In the genomic region with DNA sequence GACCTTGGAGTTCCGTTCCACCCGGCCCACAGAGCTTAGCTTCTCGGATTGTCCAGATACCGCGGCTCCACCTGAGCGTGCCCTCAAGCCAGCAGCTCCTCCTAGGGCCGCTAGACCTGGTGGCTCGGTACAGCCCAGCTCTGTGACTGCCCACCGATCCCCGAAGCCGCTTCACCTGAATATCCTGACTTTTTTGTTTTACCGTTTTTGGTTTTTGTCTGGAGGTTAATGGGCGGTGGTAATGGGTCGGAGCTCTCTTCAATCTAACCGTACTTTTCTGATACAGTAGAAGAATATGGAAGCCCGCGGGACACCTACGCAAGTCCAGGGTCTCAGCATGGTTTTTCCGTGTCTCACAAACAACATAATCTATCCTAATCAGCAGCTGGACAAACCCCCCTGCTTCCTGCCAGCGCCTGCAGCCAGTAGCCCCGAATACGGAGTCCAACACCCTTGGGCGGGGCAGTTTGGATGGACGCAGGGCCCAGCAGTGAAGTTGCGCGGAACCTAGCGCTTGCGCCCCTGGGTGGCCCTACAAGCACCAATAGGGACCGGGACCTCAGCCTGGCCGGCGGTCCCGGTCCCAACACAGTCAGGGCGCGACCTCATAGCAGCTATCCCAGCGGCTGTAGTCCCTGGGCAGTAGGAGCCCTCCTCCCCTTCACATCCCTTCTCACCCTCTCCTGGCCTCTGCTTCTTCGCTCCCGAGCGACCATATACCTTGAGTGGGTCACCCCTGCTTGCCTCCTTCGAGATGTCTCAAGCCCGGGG, we compare ENCODE assay signal across 10 mouse cellular contexts. TPM values are rescaled to one million over a fixed set of nuclear protein-coding genes. Genes with fewer than 3 reads are reported as not detected.
DNase-seq lines count a peak whose midpoint lies in the region; ATAC-seq lines count a peak whose summit lies in the region.
"Had no signal": no experiment of that assay in that cellular context is flagged by ENCODE, and none has a peak within 500 bp of the region (broad histone marks: within the 10 kb centered on the region; RNA-seq: fewer than 3 reads in every experiment).

No protein-coding gene starts in this region.

- H3K4me1 ChIP-seq in heart, embryonic 14.5 days (ENCODE audit: control insufficient read depth in 2 of 2, insufficient read depth in 2 of 2, low read length in 2 of 2), result peaks cover 0 to 4% of the 10 kb centered on the region in 2 experiments; a peak in 1 of 4 replicates
- peaks cover 26% of the 10 kb centered on the region for H3K4me1 ChIP-seq in kidney, embryonic 15.5 days
- no peaks in the 10 kb centered on the region for H3K4me1 ChIP-seq in midbrain, embryonic 15.5 days

- no peaks in the 10 kb centered on the region for H3K36me3 ChIP-seq in heart, embryonic 14.5 days (ENCODE audit: control insufficient read depth, insufficient read depth, low read length)
- no peaks in the 10 kb centered on the region for H3K36me3 ChIP-seq in kidney, embryonic 15.5 days
- no peaks in the 10 kb centered on the region for H3K36me3 ChIP-seq in midbrain, embryonic 15.5 days (replicated peaks)

- ATAC-seq in heart, embryonic 14.5 days (ENCODE audit: insufficient number of reproducible peaks, insufficient read depth, low FRiP score, low read depth), result no peak
- ATAC-seq in kidney, embryonic 15.5 days (replicated peaks; ENCODE audit: low FRiP score), result peak; percentile 63
- ATAC-seq in midbrain, embryonic 15.5 days (replicated peaks), result peak; percentile 34; the same call in 1 of the 2 replicates
- no peak for ATAC-seq in frontal cortex, adult (ENCODE audit: low TSS enrichment)

- peak overlapping the region; percentile 58 for H3K4me2 ChIP-seq in heart, embryonic 14.5 days (ENCODE audit: low read length)
- peak overlapping the region; percentile 49 for H3K4me2 ChIP-seq in kidney, embryonic 15.5 days
- no peak overlapping the region for H3K4me2 ChIP-seq in midbrain, embryonic 15.5 days

- H3K9me3 ChIP-seq in heart, embryonic 14.5 days (ENCODE audit: control insufficient read depth, low read length), result no peaks in the 10 kb centered on the region
- H3K9me3 ChIP-seq in kidney, embryonic 15.5 days (replicated peaks), result no peaks in the 10 kb centered on the region
- H3K9me3 ChIP-seq in midbrain, embryonic 15.5 days, result no peaks in the 10 kb centered on the region

- H3K4me3 ChIP-seq in heart, embryonic 14.5 days (ENCODE audit: control insufficient read depth in 1 of 2, insufficient read depth in 1 of 2, low read depth in 1 of 2, low read length in 2 of 2), result peak overlapping the region; percentile 29 to 31
- peak overlapping the region; percentile 35 for H3K4me3 ChIP-seq in kidney, embryonic 15.5 days (replicated peaks)
- no peak overlapping the region for H3K4me3 ChIP-seq in midbrain, embryonic 15.5 days

- DNase-seq in heart, postnatal 4 days, result no peak
- DNase-seq in embryo, embryonic 11 days, result peak; percentile 26
- no peak for DNase-seq in thymus, postnatal 36 days
- no peak for DNase-seq in ovary, adult 18-20 months (ENCODE audit: low spot score)

- peaks cover 63% of the 10 kb centered on the region for H3K27me3 ChIP-seq in heart, embryonic 14.5 days (ENCODE audit: control insufficient read depth, insufficient read depth, low read length)
- H3K27me3 ChIP-seq in kidney, embryonic 15.5 days, result peaks cover 95% of the 10 kb centered on the region
- peaks cover 79% of the 10 kb centered on the region for H3K27me3 ChIP-seq in midbrain, embryonic 15.5 days (replicated peaks)
- H3K27me3 ChIP-seq: CH12.LX had no signal

- H3K27ac ChIP-seq in heart, embryonic 14.5 days (replicated peaks in 1 of 2; ENCODE audit: control insufficient read depth in 1 of 2, insufficient read depth in 1 of 2, low read depth in 2 of 2, low read length in 2 of 2), result no peak overlapping the region
- peak overlapping the region; percentile 74 for H3K27ac ChIP-seq in kidney, embryonic 15.5 days
- no peak overlapping the region for H3K27ac ChIP-seq in midbrain, embryonic 15.5 days

- under 1% methylated on average over 40 of the region's 40 CpGs for WGBS in heart, embryonic 14.5 days
- under 1% methylated on average over 40 of the region's 40 CpGs for WGBS in kidney, embryonic 15.5 days
- WGBS in midbrain, embryonic 15.5 days, result 1% methylated on average over 40 of the region's 40 CpGs

- peak overlapping the region; percentile 57 for H3K9ac ChIP-seq in heart, embryonic 14.5 days (ENCODE audit: low read length)
- H3K9ac ChIP-seq in kidney, embryonic 15.5 days, result no peak overlapping the region
- H3K9ac ChIP-seq in midbrain, embryonic 15.5 days, result no peak overlapping the region

RNA-seq across cellular contexts. Expression of a gene that starts 25.3 kb away (rescaled TPM):
- 19.4 and 25.5 TPM in 2 replicates for polyA plus RNA-seq in heart, embryonic 14.5 days (2014; fragmentation: Nextera tagmentation; extraction: Ambion mirVana)
- total RNA-seq in heart, postnatal 4 days (2021), result 10 to 100 TPM in 1 of 2 experiments, 1 to 10 TPM in 1; 9.4 to 12.8 TPM
- 6.2 and 9.8 TPM in 2 replicates for polyA plus RNA-seq in kidney, embryonic 15.5 days (2015; fragmentation: Nextera tagmentation; extraction: Ambion mirVana)
- polyA plus RNA-seq in midbrain, embryonic 15.5 days (2015; fragmentation: Nextera tagmentation; extraction: Ambion mirVana), result 41.0 and 60.5 TPM in 2 replicates
- total RNA-seq: CH12.LX; left cerebral cortex, postnatal 36 days had no signal

Comparison
In these comparisons a context has a peak if more than half of its experiments do, and no peak if none do; other contexts are left out.
1. ATAC-seq: peak in kidney, embryonic 15.5 days (single experiment) and midbrain, embryonic 15.5 days (single experiment); none in heart, embryonic 14.5 days (single experiment) and frontal cortex, adult (single experiment).